Mouse (Mus musculus) forebrain, embryonic 12.5 days (tissue): ENCODE results near the gene 4930544D05Rik. TPM values are rescaled to one million over a fixed set of nuclear protein-coding genes. Genes with fewer than 3 reads are reported as not detected.

Source experiments
- ATAC-seq: fragments of 200-750 bp; cut with Nextera tagmentation; 2 replicates; pipeline ENCODE4 v1.8.0; 2017; ENCODE audit warnings: moderate TSS enrichment; ENCODE audit not compliant: low FRiP score
- H3K27ac ChIP-seq: fragments of 300-500 bp; sonication (generic); 2 replicates; pipeline ENCODE4 v1.5.1; 2016; ENCODE audit warnings: mild to moderate bottlenecking
- H3K27me3 ChIP-seq: fragments of 300-500 bp; sonication (generic); 2 replicates; pipeline ENCODE4 v1.6.1; 2016; ENCODE audit warnings: mild to moderate bottlenecking
- H3K36me3 ChIP-seq: fragments of 300-500 bp; sonication (generic); replicated peaks from 2 replicates; pipeline ENCODE4 v1.6.1; 2016; ENCODE audit warnings: mild to moderate bottlenecking
- H3K4me1 ChIP-seq: fragments of 300-500 bp; sonication (generic); 2 replicates; pipeline ENCODE4 v1.6.1; 2016
- H3K4me2 ChIP-seq: fragments of 300-500 bp; sonication (generic); 2 replicates; pipeline ENCODE4 v1.6.1; 2016; ENCODE audit warnings: mild to moderate bottlenecking, moderate library complexity
- H3K4me3 ChIP-seq: fragments of 300-500 bp; sonication (generic); replicated peaks from 2 replicates; pipeline ENCODE4 v1.5.1; 2016; ENCODE audit warnings: mild to moderate bottlenecking
- H3K9ac ChIP-seq: fragments of 300-500 bp; sonication (generic); 2 replicates; pipeline ENCODE4 v1.6.1; 2016; ENCODE audit warnings: mild to moderate bottlenecking
- H3K9me3 ChIP-seq: fragments of 300-500 bp; sonication (generic); 2 replicates; pipeline ENCODE4 v1.6.1; 2016
- WGBS: fragments of 180-500 bp; shearing (Covaris S2); methylation state at CpG from one replicate; pipeline ENCODE4 v1.1.7; 2016; 5-methylcytosine and 5-hydroxymethylcytosine counted together
- polyA plus RNA-seq: library from polyadenylated mRNA; unstranded; fragments of >200 nt; fragmentation: Nextera tagmentation; extraction: Ambion mirVana; gene quantifications from 2 replicates; pipeline ENCODE4 v1.2.1, GENCODE M21; 2016

4930544D05Rik gene
- polyA plus RNA-seq, 1 experiment from 2014 or later: not detected

- ATAC-seq: peak; percentile 90
- Histone ChIP-seq H3K27ac (peak within 1 kb of the TSS; percentile 93), H3K9ac (peak within 1 kb of the TSS; percentile 87), H3K4me1 (peaks cover 45% of the 10 kb centered on the region), H3K36me3 (peaks cover 63% of the 10 kb centered on the region), H3K9me3 (no peaks in the 10 kb centered on the region), H3K27me3 (no peaks in the 10 kb centered on the region), H3K4me2 (peak within 1 kb of the TSS; percentile 100), H3K4me3 (peak within 1 kb of the TSS; percentile 78)
- 0% methylated on average over 63 of the region's 63 CpGs for WGBS
These were observed 31.3 kb downstream of the 4930544D05Rik start, which contains the start of the genes Rnf167 and Slc25a11 for GRCm38 (mm10) chr11:70646691-70647650. TSS of gene Rnf167 (plus strand) at chr11:70647235. TSS of gene Slc25a11 (minus strand) at chr11:70647479.

- Histone ChIP-seq H3K36me3 (peaks cover 67% of the 10 kb centered on the region), H3K9me3 (no peaks in the 10 kb centered on the region), H3K9ac (peak overlapping the region; percentile 87), H3K27ac (peak overlapping the region; percentile 93), H3K27me3 (no peaks in the 10 kb centered on the region), H3K4me2 (peak overlapping the region; percentile 100), H3K4me3 (peak overlapping the region; percentile 78), H3K4me1 (peaks cover 54% of the 10 kb centered on the region)
- 4% methylated on average over 28 of the region's 28 CpGs for WGBS
- peak; percentile 14; the same call in 1 of the 2 replicates for ATAC-seq
These were observed 32.2 kb downstream of the 4930544D05Rik start for GRCm38 (mm10) chr11:70647716-70648420.

GRCm38 (mm10) chr11:70648512-70648911, 32.9 kb downstream of the 4930544D05Rik start:
- peak overlapping the region; percentile 100 for H3K4me2 ChIP-seq
- no peak overlapping the region for H3K27ac ChIP-seq
- 84% methylated on average over 4 of the region's 4 CpGs for WGBS
- ATAC-seq: no peak
- H3K27me3 ChIP-seq: no peaks in the 10 kb centered on the region
- no peaks in the 10 kb centered on the region for H3K9me3 ChIP-seq
- peak overlapping the region; percentile 78 for H3K4me3 ChIP-seq
- peaks cover 60% of the 10 kb centered on the region for H3K36me3 ChIP-seq
- H3K4me1 ChIP-seq: peaks cover 57% of the 10 kb centered on the region
- peak overlapping the region; percentile 87 for H3K9ac ChIP-seq

GRCm38 (mm10) chr11:70649185-70649734, 33.6 kb downstream of the 4930544D05Rik start:
- H3K9ac ChIP-seq: no peak overlapping the region
- no peak for ATAC-seq
- no peaks in the 10 kb centered on the region for H3K9me3 ChIP-seq
- H3K4me1 ChIP-seq: peaks cover 57% of the 10 kb centered on the region
- no peak overlapping the region for H3K27ac ChIP-seq
- 87% methylated on average over 8 of the region's 8 CpGs for WGBS
- H3K4me3 ChIP-seq: no peak overlapping the region
- peaks cover 55% of the 10 kb centered on the region for H3K36me3 ChIP-seq
- H3K4me2 ChIP-seq: peak overlapping the region; percentile 8; the same call in 1 of the 2 replicates
- no peaks in the 10 kb centered on the region for H3K27me3 ChIP-seq

GRCm38 (mm10) chr11:70650322-70651175, 34.9 kb downstream of the 4930544D05Rik start:
- Histone ChIP-seq H3K4me2 (no peak overlapping the region), H3K36me3 (peaks cover 43% of the 10 kb centered on the region), H3K4me3 (no peak overlapping the region), H3K9me3 (no peaks in the 10 kb centered on the region), H3K27me3 (no peaks in the 10 kb centered on the region), H3K4me1 (peaks cover 54% of the 10 kb centered on the region), H3K9ac (no peak overlapping the region), H3K27ac (no peak overlapping the region)
- ATAC-seq: no peak
- WGBS: 85% methylated on average over 12 of the region's 12 CpGs

GRCm38 (mm10) chr11:70651391-70651790, 35.7 kb downstream of the 4930544D05Rik start:
- peaks cover 54% of the 10 kb centered on the region for H3K4me1 ChIP-seq
- no peaks in the 10 kb centered on the region for H3K27me3 ChIP-seq
- H3K27ac ChIP-seq: no peak overlapping the region
- no peak overlapping the region for H3K4me2 ChIP-seq
- H3K36me3 ChIP-seq: peaks cover 43% of the 10 kb centered on the region
- H3K4me3 ChIP-seq: no peak overlapping the region
- no peak overlapping the region for H3K9ac ChIP-seq
- no peak for ATAC-seq
- WGBS: 82% methylated on average over 2 of the region's 2 CpGs
- H3K9me3 ChIP-seq: no peaks in the 10 kb centered on the region

GRCm38 (mm10) chr11:70652029-70652883, 36.6 kb downstream of the 4930544D05Rik start:
- Histone ChIP-seq H3K4me2 (peak overlapping the region; percentile 96), H3K4me3 (peak overlapping the region; percentile 98), H3K4me1 (peaks cover 60% of the 10 kb centered on the region), H3K9me3 (no peaks in the 10 kb centered on the region), H3K27ac (no peak overlapping the region; the same call in 1 of the 2 replicates), H3K27me3 (peaks cover 3% of the 10 kb centered on the region; the same call in 1 of the 2 replicates), H3K36me3 (peaks cover 43% of the 10 kb centered on the region), H3K9ac (peak overlapping the region; percentile 97)
- WGBS: 70% methylated on average over 12 of the region's 12 CpGs
- no peak for ATAC-seq

GRCm38 (mm10) chr11:70652884-70653344, 37.3 kb downstream of the 4930544D05Rik start:
- WGBS: 62% methylated on average over 6 of the region's 6 CpGs
- Histone ChIP-seq H3K27ac (peak overlapping the region; percentile 98), H3K9ac (peak overlapping the region; percentile 97), H3K27me3 (peaks cover 3% of the 10 kb centered on the region; the same call in 1 of the 2 replicates), H3K4me2 (peak overlapping the region; percentile 96), H3K4me1 (peaks cover 59% of the 10 kb centered on the region), H3K9me3 (no peaks in the 10 kb centered on the region), H3K36me3 (peaks cover 43% of the 10 kb centered on the region), H3K4me3 (peak overlapping the region; percentile 98)
- no peak for ATAC-seq

GRCm38 (mm10) chr11:70653345-70654197, 37.9 kb downstream of the 4930544D05Rik start:
- Histone ChIP-seq H3K36me3 (peaks cover 40% of the 10 kb centered on the region), H3K4me3 (peak overlapping the region; percentile 98), H3K27ac (peak overlapping the region; percentile 98), H3K9me3 (no peaks in the 10 kb centered on the region), H3K4me1 (peaks cover 52% of the 10 kb centered on the region), H3K9ac (peak overlapping the region; percentile 97), H3K4me2 (peak overlapping the region; percentile 96), H3K27me3 (peaks cover 3% of the 10 kb centered on the region; the same call in 1 of the 2 replicates)
- 1% methylated on average over 60 of the region's 63 CpGs for WGBS
- peak; percentile 65 for ATAC-seq
